Mouse (Mus musculus) embryonic fibroblast, embryonic 13.5 days (primary cell): ENCODE results near the gene Tbc1d10c. TPM values are rescaled to one million over a fixed set of nuclear protein-coding genes. Genes with fewer than 3 reads are reported as not detected.

Source experiments
- H3K27ac ChIP-seq: 2 replicates; pipeline ENCODE4 v1.5.1; 2012; ENCODE audit warnings: low read length, control low read depth, inconsistent platforms; ENCODE audit not compliant: insufficient read depth
- H3K4me1 ChIP-seq: 2 replicates; pipeline ENCODE4 v1.6.1; 2011; ENCODE audit warnings: low read length; ENCODE audit not compliant: control insufficient read depth, insufficient read depth
- H3K4me3 ChIP-seq: 2 replicates; pipeline ENCODE4 v1.5.1; 2011; ENCODE audit warnings: mild to moderate bottlenecking, control low read depth, low read length; ENCODE audit not compliant: insufficient read depth
- CTCF ChIP-seq: IDR thresholded peaks from 2 replicates; pipeline ENCODE4 v1.5.1; 2011; ENCODE audit warnings: mild to moderate bottlenecking, control low read depth, low read length, moderate library complexity, borderline replicate concordance; ENCODE audit not compliant: insufficient read depth
- POLR2A ChIP-seq: IDR thresholded peaks from 2 replicates; pipeline ENCODE4 v1.6.1; 2011; ENCODE audit warnings: low read depth, mild to moderate bottlenecking, control low read depth, low read length, moderate library complexity
- polyA plus RNA-seq: library from polyadenylated mRNA; stranded (reverse); fragments of >200 nt; gene quantifications from 2 replicates; pipeline ENCODE4 v1.2.4, GENCODE M21; 2011; ENCODE audit warnings: low read depth; ENCODE audit not compliant: missing spikeins, insufficient read length

Gene Tbc1d10c
- polyA plus RNA-seq, 1 experiment, result 0.25 TPM

- TF ChIP-seq CTCF (no peak), POLR2A (0 out of 2 replicates have a peak, but pooled peaks have one; percentile 29)
- H3K4me3 ChIP-seq, result no peak overlapping the region
- no peaks in the 10 kb centered on the region for H3K4me1 ChIP-seq
- H3K27ac ChIP-seq, result no peak overlapping the region
Observed at GRCm38 (mm10) chr19:4152445-4153231, 38.4 kb downstream of the Tbc1d10c start.

- no peak for TF ChIP-seq CTCF
- no peak for TF ChIP-seq POLR2A
- no peaks in the 10 kb centered on the region for H3K4me1 ChIP-seq
- H3K4me3 ChIP-seq, result no peak overlapping the region
- H3K27ac ChIP-seq, result no peak overlapping the region
Observed at GRCm38 (mm10) chr19:4151898-4152297, 39.2 kb downstream of the Tbc1d10c start.

GRCm38 (mm10) chr19:4151488-4151860 is 39.6 kb downstream of the Tbc1d10c start:
- Histone ChIP-seq H3K27ac (no peak overlapping the region), H3K4me1 (no peaks in the 10 kb centered on the region), H3K4me3 (no peak overlapping the region)
- TF ChIP-seq POLR2A, result no peak
- TF ChIP-seq CTCF, result no peak

- Histone ChIP-seq H3K4me3 (no peak overlapping the region), H3K4me1 (no peaks in the 10 kb centered on the region), H3K27ac (no peak overlapping the region)
- no peak for TF ChIP-seq CTCF
- no peak for TF ChIP-seq POLR2A
Observed at GRCm38 (mm10) chr19:4150567-4151487, 40.3 kb downstream of the Tbc1d10c start.

- no peaks in the 10 kb centered on the region for H3K4me1 ChIP-seq
- peak overlapping the region; percentile 88 for H3K4me3 ChIP-seq
- TF ChIP-seq CTCF, result no peak
- no peak overlapping the region for H3K27ac ChIP-seq
Observed at GRCm38 (mm10) chr19:4149764-4150461, 41.2 kb downstream of the Tbc1d10c start.

- TF ChIP-seq POLR2A (no peak), CTCF (no peak)
- Histone ChIP-seq H3K27ac (no peak overlapping the region), H3K4me3 (peak overlapping the region; percentile 88), H3K4me1 (no peaks in the 10 kb centered on the region)
Observed at GRCm38 (mm10) chr19:4149283-4149682, 41.8 kb downstream of the Tbc1d10c start.

GRCm38 (mm10) chr19:4148819-4149218 is 42.3 kb downstream of the Tbc1d10c start:
- H3K27ac ChIP-seq, result no peak overlapping the region
- TF ChIP-seq POLR2A (no peak), CTCF (no peak)
- H3K4me3 ChIP-seq, result peak overlapping the region; percentile 88
- H3K4me1 ChIP-seq, result no peaks in the 10 kb centered on the region

GRCm38 (mm10) chr19:4148491-4148806 is 42.6 kb downstream of the Tbc1d10c start, which contains the start of gene Coro1b:
TSS of gene Coro1b (plus strand) at chr19:4148619.
- H3K27ac ChIP-seq, result no peak within 1 kb of the TSS
- no peaks in the 10 kb centered on the region for H3K4me1 ChIP-seq
- TF ChIP-seq CTCF (no peak), POLR2A (peak; percentile 81)
- peak within 1 kb of the TSS; percentile 88 for H3K4me3 ChIP-seq

- no peak overlapping the region for H3K27ac ChIP-seq
- H3K4me3 ChIP-seq, result peak overlapping the region; percentile 17; the same call in 1 of the 2 replicates
- TF ChIP-seq CTCF, result no peak
- TF ChIP-seq POLR2A, result no peak
- H3K4me1 ChIP-seq, result no peaks in the 10 kb centered on the region
Observed at GRCm38 (mm10) chr19:4147782-4148490, 43.1 kb downstream of the Tbc1d10c start.
